Mouse (Mus musculus) urinary bladder, postnatal 25 days (tissue): ENCODE measurements at regions not wholly inside any gene's neighbourhood (a gene's known extent, or its start where the extent isn't known, plus 50 kb on each side); places are given as distances from the start of the nearest gene placed in this dataset.
A peak's percentile ranks its signal among the peaks of the same experiment; 100 is the strongest.
"Not testable (repeated sequence)": the region's sequence is repeated elsewhere in the genome, so short reads cannot be mapped to it uniquely, and the experiment has no call there.

Experiments used
- DNase-seq: peaks from one replicate; pipeline ENCODE4 v3.0.0; 2022; ENCODE audit warnings: low spot score

- no peak for DNase-seq
These were observed 222.8 kb downstream of the Brms1l start for GRCm38 (mm10) chr12:56058876-56059275.

- peak; percentile 81 for DNase-seq
These were observed 222.3 kb downstream of the Brms1l start for GRCm38 (mm10) chr12:56058463-56058862.

GRCm38 (mm10) chr12:56055382-56055781 lies 219.3 kb downstream of the Brms1l start:
- no peak for DNase-seq

GRCm38 (mm10) chr12:56046050-56046449 lies 209.9 kb downstream of the Brms1l start:
- DNase-seq: no peak

GRCm38 (mm10) chr12:56020954-56021514 lies 184.9 kb downstream of the Brms1l start:
- DNase-seq: no peak

- DNase-seq: no peak
These were observed 184.4 kb downstream of the Brms1l start for GRCm38 (mm10) chr12:56020547-56020946.

GRCm38 (mm10) chr12:56009976-56010375 lies 173.9 kb downstream of the Brms1l start:
- DNase-seq: no peak

GRCm38 (mm10) chr12:56005846-56006245 lies 169.7 kb downstream of the Brms1l start:
- no peak for DNase-seq

- no peak for DNase-seq
These were observed 169.2 kb downstream of the Brms1l start for GRCm38 (mm10) chr12:56005321-56005720.

- no peak for DNase-seq
These were observed 168.4 kb downstream of the Brms1l start for GRCm38 (mm10) chr12:56004479-56004878.

GRCm38 (mm10) chr12:56003561-56003960 lies 167.4 kb downstream of the Brms1l start:
- no peak for DNase-seq

- DNase-seq: no peak
These were observed 160.7 kb downstream of the Brms1l start for GRCm38 (mm10) chr12:55996585-55997377.

- no peak for DNase-seq
These were observed 147.6 kb downstream of the Brms1l start for GRCm38 (mm10) chr12:55983565-55984351.

GRCm38 (mm10) chr12:55983128-55983527 lies 147.0 kb downstream of the Brms1l start:
- no peak for DNase-seq

GRCm38 (mm10) chr12:55974262-55974661 lies 138.1 kb downstream of the Brms1l start:
- no peak for DNase-seq

GRCm38 (mm10) chr12:55959319-55959718 lies 123.2 kb downstream of the Brms1l start:
- DNase-seq: not testable (repeated sequence)

GRCm38 (mm10) chr12:55940566-55940965 lies 104.4 kb downstream of the Brms1l start:
- DNase-seq: no peak

GRCm38 (mm10) chr12:55939281-55940142 lies 103.4 kb downstream of the Brms1l start:
- no peak for DNase-seq

- DNase-seq: no peak
These were observed 98.0 kb downstream of the Brms1l start for GRCm38 (mm10) chr12:55934172-55934571.

GRCm38 (mm10) chr12:55933417-55933816 lies 97.3 kb downstream of the Brms1l start:
- DNase-seq: no peak

- no peak for DNase-seq
These were observed 94.3 kb downstream of the Brms1l start for GRCm38 (mm10) chr12:55930468-55930867.

- no peak for DNase-seq
These were observed 90.8 kb downstream of the Brms1l start for GRCm38 (mm10) chr12:55926974-55927321.
